Mouse (Mus musculus): ENCODE results near the gene Lsm4. TPM values are rescaled to one million over a fixed set of nuclear protein-coding genes. Genes with fewer than 3 reads are reported as not detected.

The Lsm4 gene
- total and polyA plus RNA-seq, 2 experiments from 2014 or later = 202 to 438 TPM

GRCm38 (mm10) chr8:70701982-70702841 lies 29.2 kb downstream of the Lsm4 start:
- H3K27me3 ChIP-seq (ENCODE audit: control insufficient read depth, insufficient read depth, low read length) = no peaks in the 10 kb centered on the region
- H3K36me3 ChIP-seq (replicated peaks; ENCODE audit: control insufficient read depth, insufficient read depth, low read length) = no peaks in the 10 kb centered on the region
- no peak overlapping the region for H3K4me3 ChIP-seq (ENCODE audit: low read depth, low read length)
- DNase-seq (ENCODE audit: low spot score) (no peak), ATAC-seq (ENCODE audit: insufficient read depth, low read depth) (no peak)
- H3K4me2 ChIP-seq (ENCODE audit: low read depth, low read length) = no peak overlapping the region
- WGBS = 68% methylated on average over 2 of the region's 2 CpGs
- H3K4me1 ChIP-seq (ENCODE audit: control insufficient read depth, insufficient read depth) = peaks cover 24% of the 10 kb centered on the region
- TF ChIP-seq EP300 (IDR thresholded peaks at IDR 0.05; ENCODE audit: low read depth) = no peak
- H3K9ac ChIP-seq (replicated peaks; ENCODE audit: low read depth, low read length) = no peak overlapping the region
- no peaks in the 10 kb centered on the region for H3K9me3 ChIP-seq (replicated peaks; ENCODE audit: control insufficient read depth, low read length)
- peak overlapping the region; percentile 27; the same call in 1 of the 2 replicates for H3K27ac ChIP-seq (ENCODE audit: low read depth)

- no peak for ATAC-seq (ENCODE audit: insufficient read depth, low read depth)
- no peak for DNase-seq (ENCODE audit: low spot score)
- no peak for TF ChIP-seq EP300 (IDR thresholded peaks at IDR 0.05; ENCODE audit: low read depth)
- TF ChIP-seq CTCF (IDR thresholded peaks at IDR 0.05; ENCODE audit: low read depth) = no peak
Observed at GRCm38 (mm10) chr8:70702842-70703182, 29.8 kb downstream of the Lsm4 start.

DNA sequence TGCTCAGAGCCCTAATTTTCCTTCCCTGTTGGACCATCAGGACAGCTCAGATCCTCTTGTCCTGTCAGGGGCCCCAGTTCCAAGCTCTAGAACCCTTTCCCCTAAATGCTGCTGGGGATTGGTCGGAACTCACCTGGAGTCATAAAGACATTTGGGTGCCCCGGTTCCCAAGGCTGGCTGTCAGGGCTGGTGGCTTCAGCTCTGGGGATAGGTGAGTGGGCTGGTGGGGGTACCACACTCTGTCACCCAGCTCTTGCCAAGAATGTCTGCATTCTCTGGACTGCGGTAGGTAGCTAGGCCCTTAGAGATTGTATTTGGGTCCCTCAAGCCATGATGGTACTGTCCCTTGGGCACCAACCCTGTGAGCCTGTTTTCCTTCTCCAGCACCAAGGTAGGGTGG lies 30.2 kb downstream of the Lsm4 start, which contains the start of gene Iqcn:
Iqcn (plus strand) TSS at position 171 of the 400 bp plus-strand sequence.
- Histone ChIP-seq H3K9me3 (replicated peaks; ENCODE audit: control insufficient read depth, low read length) (no peaks in the 10 kb centered on the region), H3K9ac (replicated peaks; ENCODE audit: low read depth, low read length) (no peak within 1 kb of the TSS), H3K27ac (ENCODE audit: low read depth) (peak within 1 kb of the TSS; percentile 27; the same call in 1 of the 2 replicates), H3K27me3 (ENCODE audit: control insufficient read depth, insufficient read depth, low read length) (no peaks in the 10 kb centered on the region), H3K4me1 (ENCODE audit: control insufficient read depth, insufficient read depth) (peaks cover 14% of the 10 kb centered on the region), H3K36me3 (replicated peaks; ENCODE audit: control insufficient read depth, insufficient read depth, low read length) (no peaks in the 10 kb centered on the region), H3K4me3 (ENCODE audit: low read depth, low read length) (no peak within 1 kb of the TSS), H3K4me2 (ENCODE audit: low read depth, low read length) (no peak within 1 kb of the TSS)
- DNase-seq (ENCODE audit: low spot score) = no peak
- no peak for ATAC-seq (ENCODE audit: insufficient read depth, low read depth)
- TF ChIP-seq EP300 (IDR thresholded peaks at IDR 0.05; ENCODE audit: low read depth) (no peak), CTCF (IDR thresholded peaks at IDR 0.05; ENCODE audit: low read depth) (no peak)
- 87% methylated on average over 3 of the region's 3 CpGs for WGBS

More at GRCm38 (mm10) chr8:70702842-70703182, 29.8 kb downstream of the Lsm4 start:
- 52% methylated on average over 3 of the region's 3 CpGs for WGBS
- H3K36me3 ChIP-seq (replicated peaks; ENCODE audit: control insufficient read depth, insufficient read depth, low read length) = no peaks in the 10 kb centered on the region
- no peak overlapping the region for H3K9ac ChIP-seq (replicated peaks; ENCODE audit: low read depth, low read length)
- no peaks in the 10 kb centered on the region for H3K9me3 ChIP-seq (replicated peaks; ENCODE audit: control insufficient read depth, low read length)
- H3K27ac ChIP-seq (ENCODE audit: low read depth) = 0 out of 2 replicates have a peak overlapping the region, but pooled peaks have one; percentile 27
- no peaks in the 10 kb centered on the region for H3K27me3 ChIP-seq (ENCODE audit: control insufficient read depth, insufficient read depth, low read length)
- no peak overlapping the region for H3K4me2 ChIP-seq (ENCODE audit: low read depth, low read length)
- H3K4me1 ChIP-seq (ENCODE audit: control insufficient read depth, insufficient read depth) = peaks cover 18% of the 10 kb centered on the region
- H3K4me3 ChIP-seq (ENCODE audit: low read depth, low read length) = no peak overlapping the region

- WGBS = 83% methylated on average over 14 of the region's 14 CpGs
- no peak for ATAC-seq (ENCODE audit: insufficient read depth, low read depth)
- Histone ChIP-seq H3K9ac (replicated peaks; ENCODE audit: low read depth, low read length) (no peak overlapping the region), H3K4me1 (ENCODE audit: control insufficient read depth, insufficient read depth) (no peaks in the 10 kb centered on the region), H3K36me3 (replicated peaks; ENCODE audit: control insufficient read depth, insufficient read depth, low read length) (no peaks in the 10 kb centered on the region), H3K4me3 (ENCODE audit: low read depth, low read length) (no peak overlapping the region), H3K27me3 (ENCODE audit: control insufficient read depth, insufficient read depth, low read length) (no peaks in the 10 kb centered on the region), H3K4me2 (ENCODE audit: low read depth, low read length) (no peak overlapping the region), H3K9me3 (replicated peaks; ENCODE audit: control insufficient read depth, low read length) (no peaks in the 10 kb centered on the region), H3K27ac (ENCODE audit: low read depth) (no peak overlapping the region)
- DNase-seq (ENCODE audit: low spot score) = no peak
- TF ChIP-seq CTCF (IDR thresholded peaks at IDR 0.05; ENCODE audit: low read depth) (no peak), EP300 (IDR thresholded peaks at IDR 0.05; ENCODE audit: low read depth) (no peak)
Observed at GRCm38 (mm10) chr8:70708281-70708680, 35.2 kb downstream of the Lsm4 start.

GRCm38 (mm10) chr8:70709794-70710193 lies 36.7 kb downstream of the Lsm4 start:
- no peak overlapping the region for H3K4me3 ChIP-seq (ENCODE audit: low read depth, low read length)
- no peak overlapping the region for H3K4me2 ChIP-seq (ENCODE audit: low read depth, low read length)
- DNase-seq (ENCODE audit: low spot score) (no peak), ATAC-seq (ENCODE audit: insufficient read depth, low read depth) (no peak)
- H3K27me3 ChIP-seq (ENCODE audit: control insufficient read depth, insufficient read depth, low read length) = no peaks in the 10 kb centered on the region
- H3K27ac ChIP-seq (ENCODE audit: low read depth) = no peak overlapping the region
- no peak overlapping the region for H3K9ac ChIP-seq (replicated peaks; ENCODE audit: low read depth, low read length)
- TF ChIP-seq EP300 (IDR thresholded peaks at IDR 0.05; ENCODE audit: low read depth) = no peak
- no peak for TF ChIP-seq CTCF (IDR thresholded peaks at IDR 0.05; ENCODE audit: low read depth)
- no peaks in the 10 kb centered on the region for H3K9me3 ChIP-seq (replicated peaks; ENCODE audit: control insufficient read depth, low read length)
- no peaks in the 10 kb centered on the region for H3K4me1 ChIP-seq (ENCODE audit: control insufficient read depth, insufficient read depth)
- H3K36me3 ChIP-seq (replicated peaks; ENCODE audit: control insufficient read depth, insufficient read depth, low read length) = no peaks in the 10 kb centered on the region
- WGBS = 92% methylated on average over 9 of the region's 9 CpGs
